Mouse (Mus musculus) neural tube, embryonic 11.5 days (tissue): Measurements from ENCODE around the gene Dynll2. TPM values are rescaled to one million over a fixed set of nuclear protein-coding genes. Genes with fewer than 3 reads are reported as not detected.
A peak's percentile ranks its signal among the peaks of the same experiment; 100 is the strongest.
"Not testable (repeated sequence)": the region's sequence is repeated elsewhere in the genome, so short reads cannot be mapped to it uniquely, and the experiment has no call there.

Experiments
- ATAC-seq: fragments of 200-750 bp; cut with Nextera tagmentation; 2 replicates; pipeline ENCODE4 v1.8.0; 2017; ENCODE audit warnings: moderate number of reproducible peaks, mild to moderate bottlenecking, moderate TSS enrichment, moderate library complexity; ENCODE audit not compliant: insufficient read depth, low FRiP score, low TSS enrichment
- DNase-seq: peaks from one replicate; pipeline ENCODE4 v3.0.0-alpha.2; 2015; ENCODE audit warnings: low spot score
- H3K27ac ChIP-seq: fragments of 300-500 bp; sonication (generic); 2 replicates; pipeline ENCODE4 v1.5.1; 2014; ENCODE audit warnings: low read depth, mild to moderate bottlenecking, low read length
- H3K27me3 ChIP-seq: fragments of 300-500 bp; sonication (generic); 2 replicates; pipeline ENCODE4 v1.6.1; 2014; ENCODE audit warnings: mild to moderate bottlenecking, low read length, mixed read lengths; ENCODE audit not compliant: control insufficient read depth, insufficient read depth
- H3K36me3 ChIP-seq: fragments of 300-500 bp; sonication (generic); 2 replicates; pipeline ENCODE4 v1.6.1; 2014; ENCODE audit warnings: mild to moderate bottlenecking, low read length, moderate library complexity, mixed read lengths; ENCODE audit not compliant: control insufficient read depth, insufficient read depth
- H3K4me1 ChIP-seq: fragments of 300-500 bp; sonication (generic); 2 replicates; pipeline ENCODE4 v1.6.1; 2014; ENCODE audit warnings: low read length, mixed read lengths; ENCODE audit not compliant: control insufficient read depth, insufficient read depth
- H3K4me2 ChIP-seq: fragments of 300-500 bp; sonication (generic); 2 replicates; pipeline ENCODE4 v1.6.1; 2014; ENCODE audit warnings: low read depth, mild to moderate bottlenecking, moderate library complexity
- H3K4me3 ChIP-seq: fragments of 300-500 bp; sonication (generic); 2 replicates; pipeline ENCODE4 v1.5.1; 2014; ENCODE audit warnings: low read depth, low read length
- H3K9ac ChIP-seq: fragments of 300-500 bp; sonication (generic); 2 replicates; pipeline ENCODE4 v1.6.1; 2014; ENCODE audit warnings: mild to moderate bottlenecking, low read length
- H3K9me3 ChIP-seq: fragments of 300-500 bp; sonication (generic); 2 replicates; pipeline ENCODE4 v1.6.1; 2016; ENCODE audit warnings: low read length; ENCODE audit not compliant: control insufficient read depth
- whole genome bisulfite sequencing: fragments of 180-500 bp; shearing (Covaris S2); extraction: QIAGEN DNeasy Blood & Tissue Kit; methylation state at CpG from one replicate; pipeline ENCODE4 v1.1.7; 2014; 5-methylcytosine and 5-hydroxymethylcytosine counted together
- polyA plus RNA-seq: library from polyadenylated mRNA; unstranded; fragments of >200 nt; fragmentation: Nextera tagmentation; extraction: Ambion mirVana; gene quantifications from 2 replicates; pipeline ENCODE4 v1.2.1, GENCODE M21; 2014

The Dynll2 gene
- polyA plus RNA-seq, 1 experiment from 2014 or later, result 22.9 TPM

GRCm38 (mm10) chr11:87978905-87979304 is 8.4 kb downstream of the Dynll2 start:
- peaks cover 23% of the 10 kb centered on the region for H3K36me3 ChIP-seq
- no peak overlapping the region for H3K27ac ChIP-seq
- H3K4me2 ChIP-seq, result no peak overlapping the region
- no peaks in the 10 kb centered on the region for H3K4me1 ChIP-seq
- ATAC-seq, result no peak
- H3K9me3 ChIP-seq, result no peaks in the 10 kb centered on the region
- WGBS, result 84% methylated on average over 4 of the region's 4 CpGs
- H3K27me3 ChIP-seq, result no peaks in the 10 kb centered on the region
- H3K9ac ChIP-seq, result no peak overlapping the region
- H3K4me3 ChIP-seq, result no peak overlapping the region
- no peak for DNase-seq

GRCm38 (mm10) chr11:87977021-87977420 is 10.3 kb downstream of the Dynll2 start:
- not testable (repeated sequence) for H3K27ac ChIP-seq, ATAC-seq, H3K27me3 ChIP-seq, H3K4me3 ChIP-seq, H3K4me1 ChIP-seq, H3K4me2 ChIP-seq, H3K9me3 ChIP-seq, H3K9ac ChIP-seq, DNase-seq
- peaks cover 12% of the 10 kb centered on the region for H3K36me3 ChIP-seq
- WGBS, result 86% methylated on average over 8 of the region's 8 CpGs

DNA sequence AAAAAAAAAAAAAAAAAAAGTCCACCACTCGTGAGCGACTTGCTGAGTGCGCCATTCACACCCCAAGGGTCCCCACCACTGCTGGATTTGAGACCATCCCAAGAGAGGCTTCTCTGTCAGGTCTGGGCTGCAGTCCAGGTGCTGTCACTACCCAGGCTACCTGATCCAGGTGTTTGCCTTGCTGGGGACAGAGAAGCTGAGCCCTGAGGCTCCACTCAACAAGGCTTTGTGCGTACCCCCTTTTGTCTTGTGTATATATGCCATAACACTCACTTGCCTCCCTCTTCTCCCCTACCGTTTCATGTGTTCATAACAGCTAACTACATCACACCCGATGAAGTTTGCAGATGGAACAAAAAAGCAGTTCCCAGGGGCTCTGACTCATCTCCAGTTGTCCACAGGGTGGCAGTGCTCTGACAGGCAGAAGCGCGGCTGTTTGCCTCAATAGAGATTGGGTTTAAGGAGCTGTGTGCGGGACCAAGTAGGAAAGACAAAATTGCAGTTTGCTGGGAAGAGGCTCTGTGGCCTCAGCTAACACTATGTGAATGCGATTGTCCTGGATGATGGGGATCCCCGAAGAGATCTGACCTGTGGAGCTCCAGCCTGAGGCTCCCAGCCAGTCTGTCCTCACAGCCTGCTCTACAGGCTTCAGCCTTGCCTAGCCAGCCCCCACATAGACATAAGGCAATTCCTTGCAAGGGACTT is 12.7 kb downstream of the Dynll2 start:
- H3K36me3 ChIP-seq, result peaks cover 2% of the 10 kb centered on the region; the same call in 1 of the 2 replicates
- whole genome bisulfite sequencing, result 22% methylated on average over 11 of the region's 11 CpGs
- no peak overlapping the region for H3K4me2 ChIP-seq
- H3K4me1 ChIP-seq, result no peaks in the 10 kb centered on the region
- H3K27me3 ChIP-seq, result no peaks in the 10 kb centered on the region
- no peaks in the 10 kb centered on the region for H3K9me3 ChIP-seq
- DNase-seq (peak; percentile 72), ATAC-seq (no peak)
- no peak overlapping the region for H3K4me3 ChIP-seq
- no peak overlapping the region for H3K9ac ChIP-seq
- H3K27ac ChIP-seq, result no peak overlapping the region

DNA sequence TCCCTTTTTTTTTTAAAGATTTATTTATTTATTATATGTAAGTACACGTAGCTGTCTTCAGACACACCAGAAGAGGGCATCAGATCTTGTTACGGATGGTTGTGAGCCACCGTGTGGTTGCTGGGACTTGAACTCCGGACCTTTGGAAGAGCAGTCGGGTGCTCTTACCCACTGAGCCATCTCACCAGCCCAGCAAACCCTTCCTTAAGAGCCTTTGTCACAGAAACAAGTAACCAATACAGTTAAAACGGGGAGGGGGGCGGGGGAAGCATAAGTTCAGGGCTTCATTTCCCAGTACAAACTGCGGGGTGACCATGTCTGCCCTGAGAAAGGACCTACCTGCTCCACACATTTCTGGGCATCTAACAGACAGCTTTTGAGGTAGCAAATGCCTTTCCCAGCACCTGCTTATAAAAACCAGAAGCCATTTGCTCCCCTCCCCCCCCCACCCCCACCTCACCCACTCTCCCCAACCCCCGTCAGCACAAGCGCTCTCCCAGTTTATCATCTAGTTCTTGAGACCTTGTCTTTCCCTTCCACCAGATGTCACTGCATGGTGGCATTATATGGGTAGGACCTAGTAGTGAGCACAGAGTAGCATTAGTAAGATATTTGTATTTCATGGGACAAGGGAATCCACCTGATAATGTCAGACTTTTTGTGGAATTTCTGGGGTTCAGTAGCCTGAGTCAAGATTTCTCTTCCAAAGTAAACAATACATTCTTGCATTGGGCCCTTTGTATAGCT is 13.6 kb downstream of the Dynll2 start:
- H3K4me2 ChIP-seq, result no peak overlapping the region

DNA sequence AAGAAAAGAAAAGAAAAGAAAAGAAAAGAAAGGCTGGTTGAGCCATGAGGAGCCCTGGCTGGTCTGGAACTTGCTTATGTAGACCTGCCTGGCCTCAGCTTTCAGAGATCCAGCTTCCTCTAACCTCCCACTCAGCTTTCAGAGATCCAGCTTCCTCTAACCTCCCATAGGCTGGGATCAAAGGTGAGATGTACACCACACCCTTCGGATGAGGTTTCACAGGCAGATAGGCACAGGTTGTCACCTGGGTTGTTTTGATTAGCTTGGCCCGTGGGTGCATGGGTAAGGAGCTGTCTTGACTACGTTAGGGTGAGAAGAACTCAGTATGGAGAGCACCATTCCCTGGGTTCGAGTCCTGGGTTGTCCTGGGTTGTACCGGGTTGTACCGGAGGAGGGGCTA is 14.5 kb downstream of the Dynll2 start:
- no peaks in the 10 kb centered on the region for H3K9me3 ChIP-seq
- DNase-seq (no peak), ATAC-seq (no peak)
- H3K27me3 ChIP-seq, result no peaks in the 10 kb centered on the region
- no peaks in the 10 kb centered on the region for H3K36me3 ChIP-seq
- WGBS, result 85% methylated on average over 6 of the region's 6 CpGs
- H3K9ac ChIP-seq, result no peak overlapping the region
- no peak overlapping the region for H3K27ac ChIP-seq
- no peaks in the 10 kb centered on the region for H3K4me1 ChIP-seq
- H3K4me3 ChIP-seq, result no peak overlapping the region
- no peak overlapping the region for H3K4me2 ChIP-seq

More for the DNA sequence above, 13.6 kb downstream of the Dynll2 start:
- 54% methylated on average over 10 of the region's 10 CpGs for WGBS
- ATAC-seq, result no peak
- no peak overlapping the region for H3K27ac ChIP-seq
- H3K9ac ChIP-seq, result no peak overlapping the region
- no peak overlapping the region for H3K4me3 ChIP-seq
- no peaks in the 10 kb centered on the region for H3K27me3 ChIP-seq
- no peak for DNase-seq
- no peaks in the 10 kb centered on the region for H3K4me1 ChIP-seq
- H3K9me3 ChIP-seq, result no peaks in the 10 kb centered on the region
- H3K36me3 ChIP-seq, result peaks cover 2% of the 10 kb centered on the region; the same call in 1 of the 2 replicates

DNA sequence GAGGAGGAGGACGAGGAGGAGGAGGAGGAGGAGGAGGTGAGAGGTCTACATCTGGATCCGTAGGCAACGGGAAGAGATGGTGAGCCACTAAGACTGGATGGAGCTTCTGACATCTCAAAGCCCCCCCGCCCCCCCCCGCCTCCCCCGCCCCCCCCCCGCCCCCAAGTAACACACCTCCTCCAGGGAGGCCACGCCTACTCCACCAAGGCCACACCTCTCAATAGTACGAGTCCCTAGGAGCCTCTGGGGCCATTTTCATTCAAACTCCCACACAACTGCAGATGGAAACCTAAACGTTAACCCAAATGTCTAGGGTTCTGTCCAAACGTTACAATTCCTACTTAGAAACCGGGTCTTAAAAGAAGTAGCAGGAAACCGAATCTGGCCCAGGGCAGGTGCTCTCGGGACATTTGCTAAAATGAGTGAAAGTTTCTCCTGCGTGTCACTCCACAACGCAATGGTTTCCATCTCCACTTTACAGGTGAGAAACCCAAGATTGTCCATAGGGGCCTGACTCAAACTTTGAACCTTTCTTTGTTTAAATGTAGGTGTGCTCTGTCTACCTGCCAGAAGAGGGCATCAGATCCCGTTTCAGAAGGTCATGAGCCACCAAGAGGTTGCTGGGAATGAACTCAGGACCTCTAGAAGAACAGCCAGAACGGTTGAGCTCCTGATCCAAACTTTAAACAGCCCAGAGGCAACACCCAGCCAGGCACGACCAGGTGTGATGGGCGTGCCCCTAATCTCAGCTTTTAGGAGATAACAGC is 18.8 kb downstream of the Dynll2 start:
- no peaks in the 10 kb centered on the region for H3K36me3 ChIP-seq
- no peaks in the 10 kb centered on the region for H3K4me1 ChIP-seq
- DNase-seq (no peak), ATAC-seq (no peak)
- no peak overlapping the region for H3K9ac ChIP-seq
- 15% methylated on average over 19 of the region's 20 CpGs for WGBS
- no peaks in the 10 kb centered on the region for H3K27me3 ChIP-seq
- no peak overlapping the region for H3K27ac ChIP-seq
- no peaks in the 10 kb centered on the region for H3K9me3 ChIP-seq
- H3K4me2 ChIP-seq, result no peak overlapping the region
- H3K4me3 ChIP-seq, result no peak overlapping the region

- Histone ChIP-seq H3K4me1 (no peaks in the 10 kb centered on the region), H3K27ac (no peak overlapping the region), H3K4me3 (0 out of 2 replicates have a peak overlapping the region, but pooled peaks have one; percentile 12), H3K36me3 (no peaks in the 10 kb centered on the region), H3K9me3 (no peaks in the 10 kb centered on the region), H3K27me3 (no peaks in the 10 kb centered on the region), H3K9ac (no peak overlapping the region), H3K4me2 (peak overlapping the region; percentile 35)
- 2% methylated on average over 16 of the region's 17 CpGs for WGBS
- peak; percentile 84 for DNase-seq
- ATAC-seq, result no peak
Observed at GRCm38 (mm10) chr11:87967692-87968289, 19.5 kb downstream of the Dynll2 start.

DNA sequence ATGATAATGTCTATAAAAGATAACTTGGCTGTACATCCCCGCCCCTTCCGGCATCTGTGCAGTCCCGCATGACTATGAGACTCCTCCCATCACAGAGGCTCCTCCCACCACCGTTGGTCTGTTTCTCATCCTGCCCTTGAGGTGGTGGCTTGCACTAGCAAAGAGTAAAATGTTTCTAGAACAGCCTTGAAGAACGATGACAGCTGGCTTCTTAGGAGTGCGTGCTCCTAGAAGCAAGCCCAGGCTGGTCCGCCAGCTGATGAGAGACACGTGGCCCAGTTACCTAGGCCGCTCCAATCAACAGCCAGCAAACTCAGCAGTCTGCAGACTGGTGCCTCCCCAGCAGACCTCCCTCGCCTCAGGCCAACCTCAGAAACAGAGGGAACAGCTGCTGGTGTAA is 21.1 kb downstream of the Dynll2 start:
- no peak overlapping the region; the same call in 1 of the 2 replicates for H3K9ac ChIP-seq
- no peak overlapping the region for H3K27ac ChIP-seq
- DNase-seq (peak; percentile 26), ATAC-seq (no peak)
- no peak overlapping the region for H3K4me3 ChIP-seq
- 44% methylated on average over 10 of the region's 10 CpGs for WGBS
- H3K27me3 ChIP-seq, result no peaks in the 10 kb centered on the region
- no peak overlapping the region for H3K4me2 ChIP-seq
- no peaks in the 10 kb centered on the region for H3K9me3 ChIP-seq
- H3K4me1 ChIP-seq, result no peaks in the 10 kb centered on the region
- H3K36me3 ChIP-seq, result no peaks in the 10 kb centered on the region
